Mouse (Mus musculus): ENCODE measurements around the gene Grin2a.

DNA sequence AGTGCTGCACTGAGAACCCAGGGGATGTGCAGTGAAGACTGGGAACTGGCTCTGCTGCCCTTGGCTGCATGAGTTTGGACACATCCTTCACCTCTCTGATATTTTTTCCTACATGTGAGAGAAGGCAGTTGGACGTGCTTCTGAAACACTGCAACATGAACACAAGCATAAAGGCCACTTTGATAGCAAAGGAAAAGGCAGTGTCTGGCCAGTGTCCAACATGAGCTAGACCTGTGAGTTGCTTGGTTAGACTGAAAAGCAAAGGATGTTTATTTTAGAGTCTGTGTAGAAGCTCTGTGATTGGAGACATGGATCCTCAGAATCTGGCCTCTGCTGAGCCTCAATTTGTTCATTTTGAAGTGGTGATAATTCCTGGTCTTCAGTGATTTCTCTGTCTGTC is 195.1 kb downstream of the Grin2a start:
- TF ChIP-seq CTCF (IDR thresholded peaks at IDR 0.05; ENCODE audit: borderline replicate concordance, control insufficient read depth, extremely low read depth, insufficient read depth, low read length, poor library complexity) (no peak), POLR2A (IDR thresholded peaks at IDR 0.05; ENCODE audit: control insufficient read depth, extremely low read depth, insufficient read depth, low read length, poor library complexity) (no peak)
